Mouse (Mus musculus): ENCODE results near the gene Msl1. TPM values are rescaled to one million over a fixed set of nuclear protein-coding genes. Genes with fewer than 3 reads are reported as not detected.

The Msl1 gene
- total and polyA plus RNA-seq, 3 experiments, result 25.9 to 58.1 (median 27.3) TPM

DNA sequence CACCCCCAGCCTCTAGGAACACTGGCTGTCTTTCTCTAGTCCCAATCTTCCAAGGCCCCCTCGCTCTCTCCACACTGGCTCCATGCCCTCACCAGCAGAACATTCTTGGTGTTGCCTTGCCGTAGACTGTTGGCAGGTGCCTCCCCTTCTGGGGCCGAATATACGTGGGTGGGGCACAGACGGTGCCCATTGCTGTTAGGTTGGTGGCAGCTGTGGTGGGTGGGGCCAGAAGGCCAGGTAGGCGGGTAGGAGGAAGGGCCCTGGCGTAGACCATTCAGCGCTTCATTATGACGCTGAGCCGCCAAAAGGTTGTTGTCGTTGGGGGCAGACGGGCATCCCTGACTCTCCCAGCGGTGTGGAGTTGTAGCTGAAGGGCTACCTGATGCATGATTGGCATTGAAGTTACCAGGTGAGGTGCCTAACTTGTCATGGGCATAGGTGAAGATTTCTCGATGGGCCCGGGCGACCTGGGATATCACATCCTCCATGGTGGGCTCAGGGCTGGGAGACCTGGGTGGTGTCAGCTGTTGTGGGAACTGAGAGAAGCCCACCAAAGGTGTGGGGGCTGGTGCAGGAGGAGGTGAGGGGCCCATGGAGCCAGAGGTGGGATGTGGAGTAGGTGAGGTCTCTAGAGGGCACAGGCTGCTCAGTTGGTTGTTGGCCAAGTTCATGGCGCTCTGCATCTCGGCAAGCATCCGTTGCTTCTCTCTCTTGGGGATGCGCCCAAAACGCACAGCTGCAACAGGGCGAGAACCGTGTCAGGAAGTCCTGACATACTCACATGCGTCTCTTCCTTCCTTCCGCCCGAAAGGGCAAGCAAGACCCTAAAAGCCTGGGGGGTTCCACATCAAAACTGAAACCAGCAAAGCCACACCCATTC is 25.0 kb upstream of the Msl1 start:
- Histone ChIP-seq H3K27ac (ENCODE audit: insufficient read depth, low read depth) (no peak overlapping the region), H3K9ac (ENCODE audit: insufficient read depth, low read depth) (peak overlapping the region; percentile 7; the same call in 1 of the 2 replicates), H3K4me1 (ENCODE audit: control insufficient read depth in 1 of 2, insufficient read depth in 2 of 2) (peaks cover 32 to 44% of the 10 kb centered on the region in 2 experiments), H3K9me3 (replicated peaks; ENCODE audit: low read length) (no peaks in the 10 kb centered on the region), H3K36me3 (replicated peaks in 1 of 2; ENCODE audit: control insufficient read depth in 1 of 2, insufficient read depth in 1 of 2, low read length in 1 of 2) (peaks cover 0 to 14% of the 10 kb centered on the region in 2 experiments), H3K79me2 (replicated peaks; ENCODE audit: control insufficient read depth, extremely low read depth, insufficient read depth, poor library complexity, severe bottlenecking) (no peaks in the 10 kb centered on the region), H3K4me3 (replicated peaks in 1 of 3; ENCODE audit: low read depth in 2 of 3, low read length in 2 of 3, poor library complexity in 1 of 3) (peak overlapping the region in 2 of 3 experiments; percentile 10 to 53), H3K4me2 (ENCODE audit: insufficient read depth, low read depth, poor library complexity, severe bottlenecking) (peak overlapping the region; percentile 46; the same call in 1 of the 2 replicates), H3K27me3 (replicated peaks) (peaks cover 13% of the 10 kb centered on the region)
- TF ChIP-seq TCF12 (IDR thresholded peaks at IDR 0.05; ENCODE audit: low read depth, low read length) (0 out of 2 replicates have a peak, but pooled peaks have one; percentile 22), ZMIZ1 (IDR thresholded peaks at IDR 0.05; ENCODE audit: low read depth, low read length) (no peak)
- in situ Hi-C loops (cut with MboI; ENCODE audit: low pct_ligation_motif_present, low pct_unique_long_range_greater_than_20kb, low sequenced_read_pairs), result no loop called here
- no peak for DNase-seq (ENCODE audit: extremely low read depth)
- dilution Hi-C loops (cut with MboI; ENCODE audit: extremely low pct_ligation_motif_present, extremely low pct_unique_long_range_greater_than_20kb, low sequenced_read_pairs), result no loop called here

DNA sequence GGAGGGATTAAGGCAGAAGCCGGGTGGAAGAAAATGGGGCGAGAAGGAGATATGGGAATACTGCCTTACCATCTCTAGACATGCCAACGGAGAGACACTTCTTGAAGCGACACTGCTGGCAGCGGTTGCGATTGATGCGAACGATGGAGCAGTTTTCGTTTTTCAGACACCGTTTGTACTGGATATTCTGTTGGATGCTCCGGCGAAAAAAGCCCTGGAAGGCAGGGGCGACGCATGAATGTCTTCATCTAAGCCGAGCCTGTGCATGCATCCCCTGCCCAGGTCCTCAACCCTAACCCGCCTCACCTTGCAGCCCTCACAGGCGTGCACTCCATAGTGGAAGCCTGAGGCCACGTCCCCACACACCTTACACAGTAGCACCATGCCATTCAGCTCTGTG is 24.2 kb upstream of the Msl1 start:
- no peak for TF ChIP-seq TBP (conservative IDR thresholded peaks at IDR 0.05; ENCODE audit: low read depth, low read length)
- no peak for TF ChIP-seq ZC3H11A (IDR thresholded peaks at IDR 0.05; ENCODE audit: low read depth, low read length)
- no peak for TF ChIP-seq ETS1 (conservative IDR thresholded peaks at IDR 0.05; ENCODE audit: low read depth, low read length)
- TF ChIP-seq UBTF (IDR thresholded peaks at IDR 0.05; ENCODE audit: low read depth, low read length), result no peak
- TF ChIP-seq RAD21 (IDR thresholded peaks at IDR 0.05; ENCODE audit: low read depth, low read length), result no peak
- no peak for TF ChIP-seq RCOR1 (conservative IDR thresholded peaks at IDR 0.05; ENCODE audit: low read depth, low read length)
- no peak for TF ChIP-seq MYC (IDR thresholded peaks at IDR 0.05; ENCODE audit: low read depth, low read length)
- no peak for TF ChIP-seq JUN (IDR thresholded peaks at IDR 0.05; ENCODE audit: insufficient read depth, low read depth, low read length)
- no peak for TF ChIP-seq BHLHE40 (IDR thresholded peaks at IDR 0.05; ENCODE audit: low read depth, low read length)
- no peak for TF ChIP-seq MAFK (IDR thresholded peaks at IDR 0.05; ENCODE audit: insufficient replicate concordance, low read length)
- dilution Hi-C loops (cut with MboI; ENCODE audit: extremely low pct_ligation_motif_present, extremely low pct_unique_long_range_greater_than_20kb, low sequenced_read_pairs), result no loop called here
- in situ Hi-C loops (cut with MboI; ENCODE audit: low pct_ligation_motif_present, low pct_unique_long_range_greater_than_20kb, low sequenced_read_pairs), result no loop called here
- DNase-seq (ENCODE audit: extremely low read depth), result no peak
- Histone ChIP-seq H3K4me3 (replicated peaks in 1 of 3; ENCODE audit: low read depth in 2 of 3, low read length in 2 of 3, poor library complexity in 1 of 3) (no peak overlapping the region), H3K27ac (ENCODE audit: insufficient read depth, low read depth) (no peak overlapping the region), H3K9ac (ENCODE audit: insufficient read depth, low read depth) (no peak overlapping the region), H3K36me3 (replicated peaks in 1 of 2; ENCODE audit: control insufficient read depth in 1 of 2, insufficient read depth in 1 of 2, low read length in 1 of 2) (peaks cover 0 to 14% of the 10 kb centered on the region in 2 experiments), H3K4me1 (ENCODE audit: control insufficient read depth in 1 of 2, insufficient read depth in 2 of 2) (peaks cover 39 to 52% of the 10 kb centered on the region in 2 experiments), H3K27me3 (replicated peaks) (peaks cover 15% of the 10 kb centered on the region), H3K9me3 (replicated peaks; ENCODE audit: low read length) (no peaks in the 10 kb centered on the region), H3K4me2 (ENCODE audit: insufficient read depth, low read depth, poor library complexity, severe bottlenecking) (no peak overlapping the region), H3K79me2 (replicated peaks; ENCODE audit: control insufficient read depth, extremely low read depth, insufficient read depth, poor library complexity, severe bottlenecking) (no peaks in the 10 kb centered on the region)

Measured in CH12.LX (cell line).